Mouse (Mus musculus) kidney, adult 11 months (tissue): ENCODE measurements around the gene Trmt44.
"Not testable (repeated sequence)": the region's sequence is repeated elsewhere in the genome, so short reads cannot be mapped to it uniquely, and the experiment has no call there.

Experiments
- DNase-seq: peaks from one replicate; pipeline ENCODE4 v3.0.0; 2022

Gene Trmt44

GRCm38 (mm10) chr5:35584259-35584658 lies 9.4 kb upstream of the Trmt44 start:
- not testable (repeated sequence) for DNase-seq

DNA sequence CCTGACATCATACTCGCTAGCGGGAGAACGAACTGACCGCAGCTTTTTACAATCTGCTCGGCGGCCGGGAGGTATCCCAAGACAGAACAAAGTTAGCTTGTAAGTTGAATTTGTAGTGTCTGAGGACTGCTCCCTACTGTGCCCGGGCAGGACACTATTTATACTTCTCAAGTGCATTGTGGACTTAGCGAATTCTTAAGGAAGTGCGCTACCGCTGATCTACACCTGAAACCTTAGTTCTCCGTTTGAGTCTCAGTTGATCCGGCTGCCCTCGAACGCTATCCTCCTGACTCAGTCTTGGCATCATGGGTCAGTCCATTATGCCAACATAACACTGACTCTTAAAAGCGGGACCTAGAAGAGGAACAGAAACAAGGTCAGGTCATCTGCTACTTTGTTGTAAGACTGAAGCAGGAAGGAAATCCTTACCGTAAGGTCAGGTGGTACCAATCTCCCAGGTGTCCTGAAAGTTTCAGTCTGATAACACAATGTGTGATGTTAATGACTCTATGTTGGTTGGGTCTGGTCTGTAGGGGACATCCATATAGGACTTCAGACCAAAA lies 8.4 kb upstream of the Trmt44 start:
- DNase-seq: no peak

DNA sequence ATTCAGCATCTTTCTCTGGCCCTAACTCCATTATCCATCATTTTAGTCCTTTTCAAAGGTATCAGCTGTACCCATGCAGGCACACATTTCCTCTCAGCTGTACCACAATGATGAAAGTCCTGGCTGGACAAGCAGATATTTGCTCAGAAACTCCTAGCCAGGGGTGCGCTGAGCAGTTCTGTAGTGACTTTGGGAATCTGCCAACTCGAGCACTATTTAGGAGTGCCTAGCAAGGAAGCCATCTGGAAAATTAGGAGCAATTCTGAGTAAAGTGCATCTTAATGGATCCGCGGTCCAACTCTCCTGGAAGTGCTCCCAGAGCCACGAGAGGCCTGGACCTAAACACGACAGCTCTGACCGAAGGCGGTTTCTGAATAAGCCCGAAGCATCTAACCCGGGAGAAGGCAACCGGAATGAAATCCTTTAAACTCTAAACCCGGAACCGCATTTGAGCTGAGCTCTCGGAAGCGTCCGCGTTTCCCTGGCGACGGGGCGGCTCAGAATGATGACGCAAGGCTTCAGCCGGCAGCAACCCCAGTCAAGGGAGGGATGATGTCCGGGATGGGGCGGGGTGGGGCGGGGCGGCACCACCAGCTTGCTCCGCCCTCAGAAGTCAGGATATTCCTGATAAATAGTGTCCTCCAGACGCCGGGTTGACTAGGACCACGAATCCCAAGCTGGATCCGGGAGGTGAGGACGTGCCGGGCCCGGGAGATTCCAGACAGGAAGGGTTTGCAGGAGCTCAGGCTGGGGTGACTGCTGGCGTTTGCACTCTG lies 7.8 kb upstream of the Trmt44 start, which contains the start of gene Acox3:
Gene Acox3 (plus strand): TSS at position 596 of the 776 bp plus-strand sequence.
- DNase-seq: peak; percentile 97

- no peak for DNase-seq
Measured at GRCm38 (mm10) chr5:35580156-35580922, 5.5 kb upstream of the Trmt44 start.

DNA sequence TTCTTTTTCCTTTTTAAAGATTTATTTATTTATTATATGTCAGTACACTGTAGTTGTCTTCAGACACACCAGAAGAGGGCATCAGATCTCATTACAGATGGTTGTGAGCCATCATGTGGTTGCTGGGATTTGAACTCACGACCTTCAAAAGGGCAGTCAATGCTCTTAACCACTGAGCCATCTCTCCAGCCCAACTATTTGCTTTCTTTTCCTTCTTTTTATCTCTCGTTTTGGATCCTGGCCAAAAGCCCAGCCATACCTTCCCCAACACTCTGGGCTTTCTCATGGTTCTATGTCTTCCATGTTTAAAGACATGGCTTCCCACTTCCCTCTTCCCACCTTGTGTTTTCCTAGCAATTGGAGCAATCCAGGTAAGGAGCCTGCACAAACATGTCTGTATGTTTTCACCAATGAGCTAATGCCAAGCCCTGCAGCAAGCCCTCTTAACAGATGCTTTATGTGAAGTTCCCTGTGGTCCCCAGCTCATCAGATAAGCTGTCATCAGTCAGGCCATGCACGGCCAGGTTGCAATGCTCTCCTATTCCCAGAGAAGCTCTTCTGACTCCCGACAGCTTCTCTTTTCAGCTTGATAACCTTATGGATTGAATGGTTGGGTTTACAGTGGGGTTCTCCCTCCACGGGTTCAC lies 4.5 kb upstream of the Trmt44 start:
- DNase-seq: no peak

DNA sequence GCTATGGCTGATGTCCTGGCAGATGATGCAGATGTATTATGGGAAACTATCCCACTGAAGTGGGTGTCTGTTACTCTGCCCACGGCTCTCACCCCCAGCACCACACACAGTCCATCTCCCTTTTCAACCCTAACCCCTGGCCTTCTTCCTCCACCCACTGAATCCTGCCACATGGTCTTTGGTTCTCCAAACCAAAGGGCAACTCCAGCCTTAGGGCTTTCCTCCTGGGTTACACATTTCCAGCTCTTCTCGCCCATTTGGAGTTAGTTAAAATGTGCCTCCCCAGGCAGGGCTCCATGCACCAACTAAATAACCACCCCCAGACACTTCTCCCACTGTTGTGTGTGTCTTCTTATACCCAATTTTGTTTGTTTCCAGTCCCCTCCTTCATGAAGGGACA lies 3.5 kb upstream of the Trmt44 start:
- peak; percentile 51 for DNase-seq

DNA sequence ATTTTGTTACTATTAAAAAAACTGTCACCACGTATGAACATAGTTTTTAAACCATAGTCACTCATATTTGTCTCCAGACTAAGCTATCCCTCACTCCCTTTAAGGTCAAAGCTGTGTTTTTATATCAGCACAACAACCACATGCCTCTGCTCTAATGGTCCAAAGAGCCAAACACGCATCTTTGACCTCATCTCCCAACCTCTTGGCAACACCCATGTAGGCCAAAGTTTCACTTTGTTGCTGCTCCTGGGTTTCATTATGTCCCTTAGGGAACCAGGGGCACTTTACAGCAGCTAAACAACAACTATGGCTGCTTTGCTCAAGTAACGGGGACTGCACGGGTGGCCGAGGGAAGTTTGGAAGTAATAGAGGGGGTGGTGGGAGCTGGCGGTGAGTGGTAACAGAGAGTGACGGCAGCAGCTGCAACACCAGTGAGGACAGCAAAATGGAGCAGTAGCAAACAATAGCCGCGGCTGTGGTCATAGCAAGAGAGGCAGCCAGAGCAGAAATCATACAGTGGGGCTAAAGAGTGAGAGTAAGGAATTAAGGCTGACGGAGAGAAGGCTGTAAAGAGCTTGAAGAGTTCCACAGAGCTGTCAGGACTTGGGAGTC lies 1.6 kb upstream of the Trmt44 start:
- DNase-seq: peak; percentile 49

DNA sequence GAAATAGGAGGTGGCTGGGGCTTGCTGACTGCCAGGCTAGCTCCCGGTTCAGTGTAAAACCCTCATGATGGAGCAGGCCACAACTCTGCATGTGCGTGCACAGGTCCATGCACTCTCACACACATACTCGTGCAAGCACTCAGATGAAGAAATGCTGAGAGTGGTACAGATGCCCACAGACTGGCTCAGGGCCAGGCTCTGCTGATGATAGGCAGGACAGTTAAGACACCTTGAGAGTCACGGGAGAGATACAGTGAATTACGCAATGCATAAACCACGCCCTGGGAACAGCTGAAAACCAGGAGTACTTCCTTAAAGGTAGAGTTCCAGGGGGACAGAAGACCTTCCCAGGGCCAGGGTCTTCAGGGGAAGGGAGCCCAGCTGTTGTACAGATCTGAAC lies 3.3 kb downstream of the Trmt44 start:
- DNase-seq: no peak

GRCm38 (mm10) chr5:35566632-35567031 lies 8.2 kb downstream of the Trmt44 start:
- no peak for DNase-seq

DNA sequence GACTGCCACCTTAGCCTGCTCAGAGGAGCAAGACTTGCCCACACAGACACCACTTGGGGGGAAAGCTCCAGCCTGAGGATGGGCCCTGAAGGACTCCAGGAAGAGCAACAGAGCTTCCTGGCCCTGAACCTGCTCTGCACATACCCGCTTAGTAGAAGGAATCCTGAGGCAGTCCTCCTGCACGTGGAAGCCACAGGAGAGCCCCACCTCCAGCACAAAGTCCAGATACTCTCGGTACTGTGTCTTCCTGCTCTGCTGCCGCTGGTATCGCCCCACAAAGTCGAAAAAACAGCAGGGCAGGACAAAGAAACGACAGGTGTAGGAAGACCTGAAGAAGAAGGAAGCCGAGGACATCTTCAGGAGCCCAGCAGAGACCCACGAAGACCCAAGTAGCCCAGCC lies 9.7 kb downstream of the Trmt44 start:
- peak; percentile 73 for DNase-seq

- peak; percentile 50 for DNase-seq
Measured at GRCm38 (mm10) chr5:35563449-35563848, 11.4 kb downstream of the Trmt44 start.

DNA sequence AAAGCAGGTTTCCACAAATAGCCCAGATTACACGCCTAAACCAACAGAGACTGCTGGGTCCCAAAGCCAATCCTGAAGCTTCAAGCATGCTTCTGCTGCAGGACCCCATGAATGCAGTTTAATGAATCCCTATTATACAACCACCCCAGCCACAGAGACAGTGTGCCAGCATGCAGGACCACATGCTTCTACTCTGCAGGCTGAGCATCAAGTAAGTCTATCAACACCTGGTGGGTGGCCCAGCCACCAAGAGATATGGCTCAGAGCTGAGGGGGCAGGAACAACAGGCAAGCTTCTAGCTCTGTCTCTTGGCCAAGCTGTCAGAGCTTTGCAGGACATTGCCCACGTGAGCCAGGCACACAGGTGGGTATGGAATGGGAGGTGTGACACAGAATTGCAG lies 12.3 kb downstream of the Trmt44 start:
- no peak for DNase-seq

GRCm38 (mm10) chr5:35559447-35559846 lies 15.4 kb downstream of the Trmt44 start:
- no peak for DNase-seq

DNA sequence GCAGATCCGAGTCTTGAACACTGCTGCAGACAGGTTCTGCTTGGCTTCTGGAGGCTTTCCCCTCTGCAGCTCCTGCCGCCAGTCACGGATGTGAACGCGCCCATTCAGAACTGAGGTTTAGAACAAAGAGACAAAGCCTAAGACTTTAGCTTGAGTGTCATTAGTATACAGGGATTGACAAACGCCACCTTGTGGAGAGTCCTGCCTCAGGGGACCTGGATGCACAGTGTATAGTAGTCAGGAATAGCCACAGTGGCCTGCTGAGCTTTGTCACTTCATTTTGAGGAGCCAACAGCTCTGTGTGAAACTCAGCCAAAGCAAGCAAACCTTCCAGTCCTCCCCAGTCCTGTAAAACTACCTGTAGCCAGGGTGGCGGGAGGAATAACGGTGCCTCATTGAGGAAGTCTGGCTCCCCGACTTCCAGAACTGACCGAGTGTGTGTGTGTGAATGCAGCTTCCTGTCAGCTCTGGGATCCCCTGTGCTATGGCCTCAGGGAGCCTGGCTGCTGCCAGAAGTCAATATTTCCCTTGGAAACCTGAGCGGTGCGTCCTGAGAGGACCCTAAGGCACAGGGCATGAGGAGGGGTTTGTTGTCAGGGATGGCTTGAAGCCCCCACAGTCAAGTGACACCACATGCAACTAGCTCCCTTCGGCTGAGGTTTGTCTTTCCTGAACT lies 16.8 kb downstream of the Trmt44 start:
- DNase-seq: no peak

GRCm38 (mm10) chr5:35556393-35556792 lies 18.5 kb downstream of the Trmt44 start:
- no peak for DNase-seq

DNA sequence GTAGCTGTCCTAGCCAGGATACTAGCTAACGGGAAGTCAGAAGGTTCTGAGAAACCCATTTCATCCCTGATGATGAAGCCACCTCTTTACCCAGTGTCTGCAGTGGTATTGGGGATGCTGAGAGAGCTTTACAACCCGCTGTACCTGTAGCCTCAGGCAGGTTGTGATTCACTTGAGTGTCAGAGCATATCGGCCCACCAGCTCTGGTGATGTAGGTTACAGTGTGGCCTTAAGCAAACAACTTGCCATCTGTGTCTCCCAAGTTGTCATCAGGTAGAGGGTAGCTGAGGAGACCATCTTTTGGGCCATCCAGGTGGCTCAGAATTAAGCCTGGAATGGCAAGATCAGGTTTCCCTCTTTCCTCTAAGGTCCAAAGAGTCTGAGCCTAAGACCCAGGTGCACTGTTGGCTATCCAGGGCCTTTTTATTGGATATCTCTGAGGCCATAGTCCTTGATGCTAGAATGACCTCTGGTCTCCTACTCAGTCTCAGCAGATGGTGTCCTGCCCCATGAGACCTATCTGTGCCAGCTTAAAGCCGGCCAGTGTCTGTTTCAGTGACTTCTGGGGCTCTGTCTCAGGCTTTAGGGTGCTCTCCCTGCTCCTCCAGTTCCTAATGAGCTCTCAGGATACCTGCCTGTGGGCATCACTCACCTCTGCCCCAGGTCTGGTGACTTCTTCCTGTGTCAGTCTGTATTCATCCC lies 21.9 kb downstream of the Trmt44 start:
- DNase-seq: no peak

GRCm38 (mm10) chr5:35551855-35552837 lies 22.7 kb downstream of the Trmt44 start:
- no peak for DNase-seq

DNA sequence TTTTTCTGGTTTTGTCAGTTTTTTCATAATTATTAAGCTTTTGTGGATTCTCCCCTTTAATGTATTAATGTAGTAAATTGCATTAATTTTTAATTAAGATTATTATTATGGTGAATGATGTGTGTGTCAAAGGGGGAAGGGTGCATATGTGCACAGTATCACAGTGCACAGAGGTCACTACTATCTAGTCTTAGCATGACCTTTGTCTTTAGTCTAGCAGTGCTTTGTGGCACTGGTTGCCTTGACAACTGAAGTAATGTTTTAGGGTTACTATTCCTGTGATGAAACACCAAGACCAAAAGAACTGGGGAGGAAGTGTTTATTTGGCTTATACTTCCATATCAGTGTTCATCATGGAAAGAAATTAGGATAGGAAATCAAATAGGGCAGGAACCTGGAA lies 28.7 kb downstream of the Trmt44 start:
- DNase-seq: no peak

GRCm38 (mm10) chr5:35541059-35541790 lies 33.6 kb downstream of the Trmt44 start:
- DNase-seq: no peak

GRCm38 (mm10) chr5:35540555-35540954 lies 34.3 kb downstream of the Trmt44 start:
- no peak for DNase-seq
